Mouse (Mus musculus): Measurements from ENCODE around the gene Lgi1. TPM values are rescaled to one million over a fixed set of nuclear protein-coding genes. Genes with fewer than 3 reads are reported as not detected.

The Lgi1 gene
- total RNA-seq, 2 experiments from 2014 or later = 51.8 to 59.0 TPM

DNA sequence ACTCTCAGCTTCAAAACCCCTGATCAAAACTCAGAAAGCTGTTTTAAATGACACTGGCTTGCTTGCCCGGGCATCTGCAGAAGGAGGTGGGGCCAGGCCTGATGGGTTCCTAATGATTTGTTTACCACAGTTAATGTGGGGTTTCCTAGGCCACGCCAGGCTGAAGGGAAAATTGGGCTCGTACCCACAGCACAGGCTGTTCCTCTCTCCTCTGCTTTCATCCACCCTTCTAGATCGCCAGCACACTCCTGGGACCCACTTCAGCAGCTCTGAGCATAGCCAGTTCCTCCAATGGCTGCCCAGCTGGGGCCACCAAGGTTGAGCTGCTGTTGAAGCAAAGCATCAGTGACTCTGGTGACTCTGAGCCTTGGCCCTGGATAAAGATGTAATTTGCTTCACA lies 4.0 kb upstream of the Lgi1 start:
- DNase-seq = no peak
- intact Hi-C loops (cut with DNase I) = loop anchor here (10.0 kb wide), 1 partner anchor 64 kb away; no protein-coding TSS in a partner anchor

DNA sequence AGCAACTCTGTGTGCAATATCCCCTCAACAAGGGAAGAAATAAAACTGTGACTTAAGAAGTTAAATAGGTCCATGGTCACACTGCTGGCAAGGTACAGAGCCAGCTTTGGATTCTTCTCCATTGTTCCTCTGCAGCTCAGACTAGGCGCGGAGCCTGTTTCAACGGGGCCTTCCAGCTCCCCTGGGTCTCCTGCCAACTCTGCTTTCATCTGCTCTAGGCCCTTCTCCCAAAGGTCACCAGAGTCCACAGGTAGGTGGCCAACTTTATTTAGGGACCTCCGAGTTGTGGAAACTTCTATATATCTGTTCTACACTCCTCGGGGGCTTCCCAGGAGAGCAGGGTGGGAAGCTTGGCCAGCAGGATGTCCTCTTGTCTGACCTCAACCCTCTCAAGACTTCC lies 3.0 kb upstream of the Lgi1 start:
- no peak for DNase-seq
- intact Hi-C loops (cut with DNase I) = loop anchor here (10.0 kb wide), 1 partner anchor 63 kb away; no protein-coding TSS in a partner anchor

DNA sequence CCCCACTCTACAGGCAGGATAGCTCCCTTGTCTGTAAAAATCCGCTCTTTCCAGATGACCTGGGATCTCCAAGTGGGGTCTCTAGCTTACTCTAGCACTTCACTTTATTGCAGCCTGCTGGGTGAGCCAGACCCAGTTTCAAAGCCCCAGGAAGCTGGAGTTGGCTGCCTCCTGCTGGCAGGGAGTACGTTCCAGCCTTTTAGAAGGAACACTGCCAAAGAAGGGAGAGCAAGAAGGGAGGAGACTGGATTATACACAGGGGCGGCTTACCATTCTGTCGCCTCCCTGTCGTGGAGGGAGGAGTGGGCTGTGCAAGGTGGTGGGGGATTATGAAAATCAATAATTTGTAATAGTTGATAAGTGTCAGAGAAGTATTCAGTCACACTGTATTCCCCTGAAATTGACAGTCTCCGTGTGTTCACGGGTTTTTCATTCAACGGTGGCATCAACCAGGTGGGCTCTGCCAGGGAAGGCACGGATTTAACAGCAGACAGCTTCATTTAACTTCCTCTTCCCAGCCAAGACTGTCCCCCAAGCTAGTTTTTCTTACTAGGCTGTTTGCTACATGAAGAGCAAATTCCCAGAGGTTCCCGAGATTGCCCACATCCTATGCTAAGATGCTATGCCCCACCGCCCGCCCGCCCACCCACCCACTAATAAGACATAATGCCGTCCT lies 369 bp upstream of the Lgi1 start:
- intact Hi-C loops (cut with DNase I) = loop anchor here (2.0 to 10.0 kb wide), 2 partner anchors 39 to 61 kb away; partner anchors contain the start of gene Fra10ac1
- DNase-seq = peak; percentile 34

DNA sequence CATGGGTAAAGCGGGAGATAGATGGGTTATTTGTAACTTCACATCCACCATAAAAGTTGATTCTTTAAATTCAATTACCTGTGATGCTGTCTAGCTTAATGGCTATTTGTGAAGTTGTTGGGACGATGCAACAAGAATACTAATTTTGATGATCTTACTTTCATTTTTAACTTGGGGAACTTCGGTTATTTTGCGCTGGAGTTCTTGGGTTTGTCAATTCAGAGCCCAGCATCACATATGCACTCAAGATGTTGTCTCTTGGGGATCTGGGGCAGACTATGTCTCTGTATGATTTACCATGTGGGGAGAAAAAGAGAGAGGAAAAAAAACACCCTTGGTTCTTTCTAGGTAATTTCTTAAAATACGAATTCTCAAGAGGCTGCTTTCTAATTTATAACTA lies 1.4 kb downstream of the Lgi1 start:
- intact Hi-C loops (cut with DNase I) = loop anchor here (2.0 to 10.0 kb wide), 2 partner anchors 41 to 59 kb away; partner anchors contain the start of gene Fra10ac1

DNA sequence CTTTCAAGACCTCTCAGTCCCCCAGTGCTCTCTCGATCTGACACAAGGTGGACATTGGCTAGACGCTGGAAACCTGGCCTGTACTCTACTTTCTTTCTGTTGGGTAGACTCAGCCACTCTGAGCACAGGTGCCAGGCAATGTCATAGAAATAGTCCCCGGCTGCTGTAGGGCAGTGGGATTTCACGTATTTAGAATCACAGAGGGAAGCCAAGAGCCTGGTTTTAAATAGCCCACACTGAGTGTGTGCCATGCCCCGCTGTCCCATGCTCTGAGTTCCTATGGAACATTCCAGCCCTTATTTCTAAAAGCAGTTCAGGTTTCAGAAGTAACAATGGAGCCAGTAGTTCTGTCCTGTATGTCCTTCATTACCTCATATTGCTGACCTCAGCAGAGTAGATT lies 3.1 kb downstream of the Lgi1 start:
- intact Hi-C loops (cut with DNase I) = loop anchor here (10.0 kb wide), 1 partner anchor 57 kb away; no protein-coding TSS in a partner anchor
- DNase-seq = no peak

More for the DNA sequence above, 1.4 kb downstream of the Lgi1 start:
- no peak for DNase-seq

DNA sequence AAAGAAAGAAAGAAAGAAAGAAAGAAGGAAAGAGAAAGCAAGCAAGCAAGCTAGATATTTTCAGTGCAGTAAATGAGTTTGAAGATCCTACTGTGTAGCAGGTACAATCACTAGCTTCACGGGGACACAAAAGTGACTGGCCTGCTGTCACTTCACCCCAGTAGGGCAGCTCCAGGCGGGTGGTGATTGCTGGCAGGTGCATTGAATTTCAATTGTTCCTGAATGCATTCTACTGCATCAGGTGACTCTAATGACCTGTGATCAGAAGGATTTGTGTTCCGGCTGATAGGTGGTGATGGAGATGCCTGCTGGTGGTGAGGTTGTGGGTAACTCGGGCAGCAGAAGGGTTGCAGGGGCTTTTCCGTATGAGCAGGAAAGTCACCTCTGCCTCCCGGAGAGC lies 6.7 kb downstream of the Lgi1 start:
- intact Hi-C loops (cut with DNase I) = no loop called here
- no peak for DNase-seq

DNA sequence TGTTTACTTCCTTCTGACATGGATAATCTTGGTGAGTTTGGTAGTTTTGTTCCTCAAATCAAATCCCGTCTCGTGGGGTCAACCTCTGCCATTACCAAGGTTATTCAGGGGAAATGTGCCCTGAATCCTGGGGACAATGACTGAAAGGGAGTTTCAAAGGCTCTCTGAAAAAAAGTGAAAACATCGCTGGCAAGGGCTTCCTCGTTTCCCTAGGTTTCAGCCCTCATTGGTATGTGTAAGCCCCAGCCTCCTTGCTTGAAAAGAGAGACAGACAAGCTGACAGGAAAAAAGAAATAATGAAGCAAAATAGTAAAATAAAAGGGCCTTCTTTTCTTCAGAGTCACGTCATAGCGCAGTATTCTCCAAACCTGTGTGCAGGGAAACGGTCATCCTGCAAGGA lies 9.5 kb downstream of the Lgi1 start:
- intact Hi-C loops (cut with DNase I) = no loop called here
- no peak for DNase-seq

DNA sequence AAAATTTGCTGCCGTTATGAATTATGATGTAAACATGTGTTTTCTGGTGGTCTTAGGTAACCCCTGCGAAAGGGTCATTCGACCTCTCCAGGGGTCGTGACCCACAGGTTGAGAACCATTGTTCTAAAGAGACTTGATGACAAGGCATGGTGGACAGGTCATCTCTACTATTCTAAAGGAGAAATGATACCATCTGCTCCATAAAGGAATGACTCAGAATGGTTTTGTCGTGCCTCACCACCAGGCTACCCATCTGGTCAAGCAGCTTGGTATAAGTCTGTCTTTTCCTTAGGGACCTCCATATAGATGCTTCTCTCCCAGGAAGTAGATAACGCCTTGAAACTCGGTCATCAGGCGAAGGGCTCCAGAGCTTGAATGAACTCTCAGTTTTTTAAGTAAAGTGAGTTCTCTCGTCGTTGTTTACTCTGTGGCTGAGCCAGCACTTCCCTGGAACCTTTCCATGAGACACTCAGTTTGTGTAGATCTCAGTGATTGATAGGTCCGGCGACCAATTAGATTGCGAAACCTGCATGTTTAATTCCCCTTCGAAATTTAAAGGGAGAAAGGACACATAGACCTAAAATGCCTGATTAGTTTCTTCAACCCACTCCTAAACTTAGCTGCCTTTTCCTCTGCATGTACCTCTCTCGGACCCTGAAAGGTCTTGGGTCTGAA lies 10.5 kb downstream of the Lgi1 start:
- intact Hi-C loops (cut with DNase I) = no loop called here
- no peak for DNase-seq

DNA sequence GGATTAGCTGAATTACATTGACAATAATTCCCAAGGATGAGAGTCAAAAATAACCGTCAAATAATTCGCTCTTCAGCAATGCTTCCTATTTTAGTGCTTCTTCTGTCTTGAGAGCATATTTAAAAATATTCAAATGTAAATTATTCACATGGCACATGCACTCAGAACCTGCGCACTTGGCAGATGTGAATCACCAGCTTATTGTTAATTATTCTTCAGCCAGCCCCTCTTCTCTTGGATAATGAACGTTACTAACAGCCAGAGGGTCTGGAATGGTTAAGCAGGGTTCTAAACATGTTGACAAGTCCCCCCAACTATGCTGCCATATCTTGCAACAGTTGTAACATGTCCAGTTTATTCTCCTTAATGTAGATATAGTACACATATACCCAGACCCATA lies 11.9 kb downstream of the Lgi1 start:
- no peak for DNase-seq
- intact Hi-C loops (cut with DNase I) = no loop called here

DNA sequence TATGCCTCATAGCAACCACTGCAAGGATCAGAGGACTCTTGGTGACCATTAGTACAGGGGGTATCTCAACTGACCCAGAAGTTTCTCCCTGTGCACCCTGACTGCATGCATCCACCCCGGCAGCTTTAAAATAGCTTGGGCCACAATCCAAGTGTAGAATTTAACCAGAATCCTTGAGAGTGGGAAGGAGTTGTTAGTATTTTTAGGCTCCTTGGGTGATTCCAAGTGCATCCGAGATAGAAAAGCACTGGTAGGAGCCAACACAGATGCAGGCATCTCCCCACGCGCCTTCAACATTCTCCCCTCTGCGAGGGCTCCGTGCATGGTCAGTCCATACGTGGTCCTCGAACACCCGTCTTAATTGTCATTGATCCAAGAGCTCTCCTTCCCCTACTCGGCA lies 15.9 kb downstream of the Lgi1 start:
- intact Hi-C loops (cut with DNase I) = no loop called here
- DNase-seq = no peak

DNA sequence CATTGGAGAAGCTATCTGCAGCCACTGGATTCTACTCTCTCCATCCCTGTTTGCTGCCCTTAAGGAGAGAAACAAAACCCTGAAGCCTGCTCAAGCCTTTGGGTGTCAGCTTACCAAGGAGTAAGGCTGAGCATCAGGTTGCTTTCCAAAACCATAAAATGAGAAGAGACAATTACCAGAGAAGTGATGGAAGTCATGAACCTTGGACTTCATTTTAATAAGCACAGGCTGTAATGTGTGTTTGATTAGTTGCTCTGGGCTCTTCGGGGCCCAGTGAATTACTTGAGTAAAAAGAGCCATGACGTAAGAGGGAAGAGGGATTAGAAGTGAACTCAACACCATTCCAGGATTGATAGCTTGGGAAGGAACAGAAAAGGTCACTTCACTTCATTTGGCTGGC lies 18.1 kb downstream of the Lgi1 start:
- intact Hi-C loops (cut with DNase I) = no loop called here
- DNase-seq = no peak

DNA sequence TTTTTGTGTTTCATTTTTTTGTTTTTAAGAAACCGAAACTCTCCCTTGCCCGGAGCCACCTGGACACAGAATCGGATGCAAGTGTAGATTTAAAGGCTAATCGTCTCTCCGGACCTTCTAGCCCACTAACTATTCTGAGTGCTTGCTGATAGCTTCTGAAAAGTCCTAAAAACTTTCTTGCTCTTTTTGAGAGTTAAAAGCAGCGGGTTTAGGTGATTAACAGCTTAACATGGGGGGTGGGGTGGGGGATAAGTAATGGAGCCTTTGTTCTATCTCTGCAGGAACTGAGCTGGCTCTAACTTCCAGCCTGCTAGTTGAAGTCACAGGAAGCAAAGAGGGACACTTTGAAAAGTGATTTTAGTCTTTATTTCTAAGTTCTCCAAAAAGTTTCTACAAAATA lies 24.2 kb downstream of the Lgi1 start:
- intact Hi-C loops (cut with DNase I) = no loop called here

DNA sequence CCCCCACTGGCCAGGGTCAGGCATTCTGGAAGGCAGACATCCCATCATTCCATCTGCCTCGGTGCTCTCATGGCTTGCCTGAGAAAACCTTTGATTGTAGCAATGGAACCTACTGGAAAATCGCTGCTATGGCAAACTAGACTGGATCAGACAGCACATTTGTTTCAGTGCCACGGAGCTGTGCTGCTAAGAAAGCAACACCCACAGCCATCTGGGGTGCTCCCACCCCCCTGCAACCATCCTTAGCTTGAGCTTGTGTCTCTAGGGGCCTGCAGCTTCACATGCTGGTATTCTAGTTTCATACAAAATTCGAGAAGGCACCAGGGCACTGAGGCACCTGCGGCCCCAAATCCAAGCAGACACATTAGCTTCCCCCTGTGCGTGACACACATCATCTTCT lies 27.1 kb downstream of the Lgi1 start:
- intact Hi-C loops (cut with DNase I) = no loop called here
- DNase-seq = no peak

More for the DNA sequence above, 24.2 kb downstream of the Lgi1 start:
- no peak for DNase-seq

DNA sequence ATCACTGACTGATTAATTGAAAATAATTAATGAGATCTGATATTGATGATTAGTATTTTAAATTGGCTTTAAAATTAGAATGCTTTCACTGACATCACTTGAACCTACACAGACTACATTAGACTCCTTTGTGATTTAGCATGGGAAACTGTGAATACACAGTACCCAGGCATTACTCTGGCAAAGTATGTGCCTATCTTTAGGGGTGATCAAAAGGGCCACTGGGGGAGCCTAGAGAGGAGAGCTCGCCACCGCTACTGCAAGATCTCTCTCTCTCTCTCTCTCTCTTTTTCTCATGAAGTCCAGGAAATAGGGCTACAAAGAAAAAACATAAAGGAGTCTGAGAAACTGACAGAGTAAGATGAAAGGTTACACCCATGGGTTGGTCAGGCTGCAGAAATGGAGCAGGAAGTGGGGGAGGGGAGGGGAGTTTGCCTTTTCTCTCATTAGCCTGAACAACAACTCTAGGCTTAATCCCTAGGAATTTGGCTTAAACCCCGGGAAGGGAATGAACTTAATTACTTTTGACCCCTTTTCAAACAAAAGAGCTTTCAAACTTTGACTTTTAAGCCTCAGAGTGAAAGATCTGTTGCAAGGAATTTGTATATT lies 33.8 kb downstream of the Lgi1 start:
- no peak for DNase-seq
- intact Hi-C loops (cut with DNase I) = no loop called here

DNA sequence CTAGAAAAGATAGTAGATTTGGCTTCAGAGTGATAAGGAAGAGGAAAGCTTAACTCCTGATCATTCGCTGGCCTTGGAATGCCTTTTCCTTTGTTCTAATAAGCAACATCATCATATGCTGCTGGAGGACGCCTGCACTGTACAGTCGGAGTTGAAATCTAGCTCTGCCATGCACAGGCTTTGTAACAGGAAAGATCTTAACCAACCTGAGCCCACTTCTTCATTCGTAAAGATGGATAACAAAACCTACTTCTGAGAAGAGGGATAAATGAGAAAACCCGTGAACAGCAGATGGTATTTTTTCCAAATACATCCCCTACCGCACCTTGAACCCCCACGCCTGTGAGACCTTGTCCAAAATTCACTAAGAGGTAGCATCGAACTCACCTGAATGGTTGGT lies 43.8 kb downstream of the Lgi1 start:
- DNase-seq = no peak
- intact Hi-C loops (cut with DNase I) = no loop called here

DNA sequence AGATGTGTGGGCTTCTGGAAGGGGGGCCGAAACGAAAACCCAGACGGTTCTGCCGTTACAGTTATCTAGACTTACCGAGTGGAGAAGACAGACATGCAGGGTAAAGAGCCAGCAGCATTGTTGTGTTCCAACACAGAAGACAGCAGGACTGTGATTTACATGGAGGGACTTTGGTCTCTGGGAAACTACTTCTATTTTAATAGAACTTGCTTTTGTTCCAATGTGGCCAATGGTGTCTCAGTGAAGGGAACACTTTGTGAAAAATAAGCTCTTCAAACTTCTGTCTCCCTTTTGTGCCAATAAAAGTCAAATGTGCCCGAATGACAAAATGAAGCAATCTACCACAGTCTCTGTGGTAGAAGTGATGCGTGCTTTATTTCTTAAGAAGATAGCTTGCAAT lies 50.8 kb downstream of the Lgi1 start:
- intact Hi-C loops (cut with DNase I) = no loop called here
- DNase-seq = no peak

DNA sequence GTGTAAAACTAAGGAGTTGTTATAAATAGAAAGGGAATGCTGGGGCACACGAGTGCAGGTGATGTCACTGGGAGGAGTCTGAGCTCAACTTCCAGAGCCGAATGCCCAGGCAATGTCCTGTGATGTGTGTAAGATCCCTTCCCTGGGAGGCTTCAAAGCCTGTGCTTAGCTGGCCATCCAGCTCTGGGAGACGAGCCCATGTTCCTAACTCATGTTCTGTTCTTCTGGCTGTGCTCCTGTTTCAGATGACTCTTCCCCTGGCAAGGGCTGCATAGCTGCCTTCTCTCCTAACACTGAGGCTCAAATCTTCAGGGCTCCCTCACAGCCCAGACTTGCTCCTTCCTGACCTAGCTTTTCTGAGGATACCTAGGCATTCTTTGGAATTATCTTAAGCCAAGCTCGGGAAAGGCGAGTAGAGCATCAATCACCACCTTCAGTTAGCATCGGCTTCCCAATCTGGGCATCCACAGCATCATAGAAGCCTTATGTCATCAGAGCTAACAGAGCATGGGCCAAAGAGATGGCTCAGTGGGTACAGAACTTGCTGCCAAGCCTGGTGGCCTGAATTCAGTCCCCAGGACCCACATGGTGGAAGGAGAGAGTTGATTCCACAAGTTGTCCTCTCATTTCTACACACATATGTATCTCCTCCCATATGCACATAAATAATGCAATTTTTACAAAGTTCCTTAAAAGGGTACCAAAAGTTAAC lies 52.4 kb downstream of the Lgi1 start:
- no peak for DNase-seq
- intact Hi-C loops (cut with DNase I) = no loop called here

DNA sequence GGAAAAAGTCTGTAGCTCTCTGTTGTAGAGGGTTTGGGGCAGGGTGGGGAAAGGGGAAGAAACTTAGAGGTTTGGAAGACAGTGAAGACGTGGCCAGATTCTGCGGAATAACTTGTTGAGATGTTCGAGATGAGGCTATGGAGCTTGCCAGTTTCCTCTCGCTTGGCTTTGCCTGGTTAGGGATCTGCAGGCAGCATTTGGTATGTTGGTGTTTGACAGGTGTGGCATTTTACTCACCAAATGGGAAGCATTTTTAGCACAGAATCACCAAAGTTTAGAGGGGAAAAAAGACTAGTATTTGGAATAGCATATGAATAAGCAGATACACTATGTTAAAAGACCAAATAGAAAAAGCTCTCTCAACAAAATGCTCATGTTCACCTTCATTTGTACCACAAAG lies 54.0 kb downstream of the Lgi1 start:
- DNase-seq = no peak
- intact Hi-C loops (cut with DNase I) = no loop called here

DNA sequence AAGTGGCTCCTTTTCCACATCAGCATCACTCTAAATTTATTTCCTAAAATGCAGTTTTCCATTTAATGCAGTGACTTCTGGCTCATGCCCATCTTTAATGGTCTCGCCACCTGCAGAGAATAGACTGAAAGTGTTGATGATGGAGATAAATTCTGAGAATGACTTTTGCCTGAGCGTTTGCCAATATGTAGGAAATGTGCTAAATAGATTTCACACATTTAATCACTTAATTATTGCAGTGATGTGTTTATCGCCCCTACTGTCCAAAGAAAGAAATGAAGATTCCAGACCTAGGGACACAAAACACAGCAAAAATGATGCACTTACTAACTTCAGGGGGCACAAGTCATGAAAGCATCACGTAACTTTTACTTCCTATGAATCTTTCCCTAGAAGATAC lies 54.8 kb downstream of the Lgi1 start:
- intact Hi-C loops (cut with DNase I) = no loop called here
- DNase-seq = no peak

DNA sequence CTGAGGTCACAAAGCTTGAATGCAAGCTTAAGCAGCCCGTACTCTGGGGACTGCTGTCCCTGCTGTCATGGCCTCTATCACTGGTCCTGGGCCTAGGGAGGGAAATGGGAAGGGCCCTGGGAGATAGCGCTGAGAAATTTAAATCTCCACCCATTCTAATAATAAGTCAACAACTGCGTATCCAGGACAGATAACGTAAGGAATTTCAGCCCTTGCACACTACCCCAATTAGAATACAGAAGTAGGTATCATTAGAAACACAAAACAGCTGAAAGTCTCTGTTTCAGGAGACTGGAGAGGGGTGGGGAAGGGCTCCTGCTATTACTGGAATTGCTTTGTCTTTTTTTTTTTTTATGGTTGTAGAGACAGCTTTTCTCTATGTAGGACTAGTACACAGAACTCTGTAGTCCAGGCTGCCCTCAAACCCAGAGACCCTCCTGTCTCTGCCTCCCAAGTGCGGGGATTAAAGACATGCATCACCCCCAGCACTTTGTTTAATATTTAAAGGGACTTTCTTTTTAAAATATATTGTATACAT lies 56.4 kb downstream of the Lgi1 start:
- no peak for DNase-seq
- intact Hi-C loops (cut with DNase I) = loop anchor here (10.0 kb wide), 1 partner anchor 56 kb away; the partner anchor contains the start of gene Lgi1

DNA sequence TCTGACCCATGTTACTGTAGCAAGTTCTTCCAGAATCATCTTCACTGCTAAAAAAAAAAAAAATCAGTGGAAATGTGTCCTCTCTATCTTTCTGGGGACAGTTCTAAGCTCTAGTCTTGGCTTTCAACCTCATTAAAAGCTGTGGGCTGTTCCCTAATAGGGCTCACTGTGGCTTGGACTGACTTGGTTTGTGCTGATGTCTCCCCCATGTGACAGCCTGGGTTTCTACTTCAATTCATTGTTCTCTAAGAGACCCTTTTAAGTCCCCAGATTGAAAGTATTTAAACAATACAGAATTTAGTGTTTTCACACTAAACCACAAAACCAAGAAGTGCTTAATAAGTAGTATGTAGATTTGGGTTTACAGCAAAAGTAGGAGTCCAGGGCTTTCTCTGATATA lies 59.4 kb downstream of the Lgi1 start:
- intact Hi-C loops (cut with DNase I) = loop anchor here (2.0 to 10.0 kb wide), 2 partner anchors 59 to 101 kb away; partner anchors contain the start of gene Lgi1
- no peak for DNase-seq

Measured in left cerebral cortex, postnatal 4 days (tissue).